Mouse (Mus musculus) G1E (cell line): ENCODE measurements at regions not wholly inside any gene's neighbourhood (a gene's known extent, or its start where the extent isn't known, plus 50 kb on each side); places are given as distances from the start of the nearest gene placed in this dataset.

Experiments used
- CTCF ChIP-seq: IDR thresholded peaks from 2 replicates; pipeline ENCODE4 v1.5.1; 2012; ENCODE audit warnings: low read depth, low read length, inconsistent platforms, mixed read lengths
- GATA1 ChIP-seq: IDR thresholded peaks from 2 replicates; pipeline ENCODE4 v1.6.1; 2012; ENCODE audit warnings: borderline replicate concordance, low read length, inconsistent platforms, mixed read lengths
- GATA2 ChIP-seq: IDR thresholded peaks from 2 replicates; pipeline ENCODE4 v1.6.1; 2012; ENCODE audit warnings: low read depth, low read length, inconsistent platforms, borderline replicate concordance
- POLR2AphosphoS5 ChIP-seq: IDR thresholded peaks from 2 replicates; pipeline ENCODE4 v1.6.1; 2012; ENCODE audit warnings: low read depth, low read length, inconsistent platforms; ENCODE audit not compliant: insufficient replicate concordance

DNA sequence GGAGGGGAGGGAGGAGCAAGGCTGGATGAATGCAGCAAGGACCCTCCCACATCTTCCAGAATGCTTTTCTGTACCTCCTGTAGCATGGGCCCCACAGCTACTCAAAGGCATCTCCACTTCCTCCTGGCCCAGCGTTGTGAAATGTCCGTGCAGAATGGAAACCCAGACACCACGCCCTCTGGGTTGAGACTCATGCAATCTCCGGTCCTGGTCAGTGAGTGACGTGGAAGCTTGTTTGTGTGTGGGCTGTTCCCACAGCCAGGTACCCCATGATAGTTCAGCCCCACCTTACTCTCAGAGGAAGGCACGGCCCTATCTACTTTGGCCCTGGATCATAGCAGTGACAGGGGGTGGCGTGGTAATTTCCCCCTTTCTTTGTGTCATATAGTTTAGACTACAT is 120.8 kb upstream of the Cxcr4 start:
- TF ChIP-seq POLR2AphosphoS5: no peak
- no peak for TF ChIP-seq CTCF
- no peak for TF ChIP-seq GATA2
- TF ChIP-seq GATA1: no peak
